Mouse (Mus musculus) hindbrain, embryonic 16.5 days (tissue): ENCODE data around the gene Cpt1a. TPM values are rescaled to one million over a fixed set of nuclear protein-coding genes. Genes with fewer than 3 reads are reported as not detected.

Experiments
- ATAC-seq: fragments of 200-750 bp; cut with Nextera tagmentation; 2 replicates; pipeline ENCODE4 v1.8.0; 2017; ENCODE audit warnings: moderate TSS enrichment, moderate library complexity
- H3K27ac ChIP-seq: fragments of 300-500 bp; sonication (generic); 2 replicates; pipeline ENCODE4 v1.5.1; 2014; ENCODE audit warnings: low read depth, mild to moderate bottlenecking, control low read depth, low read length, moderate library complexity
- H3K27me3 ChIP-seq: fragments of 300-500 bp; sonication (generic); replicated peaks from 2 replicates; pipeline ENCODE4 v1.6.1; 2014; ENCODE audit warnings: low read length; ENCODE audit not compliant: control insufficient read depth, insufficient read depth
- H3K36me3 ChIP-seq: fragments of 300-500 bp; sonication (generic); 2 replicates; pipeline ENCODE4 v1.6.1; 2014; ENCODE audit warnings: mild to moderate bottlenecking, low read length, moderate library complexity, mixed read lengths; ENCODE audit not compliant: control insufficient read depth, insufficient read depth
- H3K4me1 ChIP-seq: fragments of 300-500 bp; sonication (generic); 2 replicates; pipeline ENCODE4 v1.6.1; 2014; ENCODE audit warnings: low read depth, low read length; ENCODE audit not compliant: control insufficient read depth, insufficient read depth
- H3K4me2 ChIP-seq: fragments of 300-500 bp; sonication (generic); 2 replicates; pipeline ENCODE4 v1.6.1; 2014; ENCODE audit warnings: mild to moderate bottlenecking, low read length, control low read depth, moderate library complexity
- H3K4me3 ChIP-seq: fragments of 300-500 bp; sonication (generic); 2 replicates; pipeline ENCODE4 v1.5.1; 2014; ENCODE audit warnings: mild to moderate bottlenecking, low read length, control low read depth, moderate library complexity
- H3K9ac ChIP-seq: fragments of 300-500 bp; sonication (generic); 2 replicates; pipeline ENCODE4 v1.6.1; 2014; ENCODE audit warnings: low read depth, mild to moderate bottlenecking, control low read depth, low read length, moderate library complexity
- H3K9me3 ChIP-seq: fragments of 300-500 bp; sonication (generic); 2 replicates; pipeline ENCODE4 v1.6.1; 2014; ENCODE audit warnings: mild to moderate bottlenecking, low read length, moderate library complexity; ENCODE audit not compliant: control insufficient read depth
- WGBS: fragments of 180-500 bp; shearing (Covaris S2); extraction: QIAGEN DNeasy Blood & Tissue Kit; methylation state at CpG from one replicate; pipeline ENCODE4 v1.1.7; 2014; 5-methylcytosine and 5-hydroxymethylcytosine counted together
- polyA plus RNA-seq: library from polyadenylated mRNA; unstranded; fragments of >200 nt; fragmentation: Nextera tagmentation; extraction: Ambion mirVana; gene quantifications from 2 replicates; pipeline ENCODE4 v1.2.1, GENCODE M21; 2015

Cpt1a gene
- polyA plus RNA-seq, 1 experiment from 2014 or later: 17.6 TPM

DNA sequence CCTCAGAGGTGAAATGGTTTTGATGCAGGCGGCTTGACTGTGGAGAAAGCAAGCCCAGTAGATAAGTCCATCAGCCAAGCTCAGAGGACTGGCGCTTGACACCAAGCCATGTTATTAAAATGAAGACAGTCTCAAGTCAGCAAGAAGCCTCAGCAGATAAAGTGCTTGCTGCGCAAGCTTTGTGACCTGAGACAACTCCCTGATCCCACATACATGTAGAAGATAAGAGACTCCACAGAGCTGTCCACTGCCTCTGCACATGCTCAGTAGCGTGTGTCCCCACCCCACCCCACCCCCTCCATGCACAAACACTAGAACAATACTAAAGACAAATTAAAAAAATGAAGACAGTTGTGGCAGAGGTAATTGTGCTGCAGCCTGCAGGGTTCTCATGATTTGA is 12.4 kb downstream of the Cpt1a start:
- 61% methylated on average over 4 of the region's 4 CpGs for WGBS
- Histone ChIP-seq H3K4me3 (no peak overlapping the region), H3K9ac (no peak overlapping the region), H3K4me2 (no peak overlapping the region), H3K9me3 (no peaks in the 10 kb centered on the region), H3K27ac (no peak overlapping the region), H3K4me1 (peaks cover 9% of the 10 kb centered on the region), H3K36me3 (no peaks in the 10 kb centered on the region), H3K27me3 (no peaks in the 10 kb centered on the region)
- ATAC-seq: no peak

DNA sequence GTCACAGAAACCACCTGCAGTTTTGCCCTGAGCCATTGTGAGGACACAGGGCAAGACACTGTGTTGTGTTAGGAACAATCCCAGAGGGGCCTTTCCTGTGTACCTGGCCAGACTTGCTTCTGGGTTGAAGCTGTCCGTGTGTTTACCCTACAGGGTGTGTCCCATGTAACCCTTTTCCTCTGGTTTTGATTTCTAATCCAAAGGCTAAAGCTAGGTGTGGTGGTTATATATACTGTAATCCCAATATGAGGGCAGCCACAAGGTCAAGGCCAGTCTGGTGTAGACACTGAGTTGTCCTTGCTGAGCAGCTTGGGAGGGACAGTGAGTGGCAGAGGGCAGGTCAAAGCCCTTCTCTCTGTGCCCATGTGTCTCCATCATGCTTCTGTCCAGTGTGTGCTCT is 13.8 kb downstream of the Cpt1a start:
- Histone ChIP-seq H3K9ac (no peak overlapping the region), H3K27ac (no peak overlapping the region), H3K9me3 (no peaks in the 10 kb centered on the region), H3K4me1 (peaks cover 9% of the 10 kb centered on the region), H3K27me3 (no peaks in the 10 kb centered on the region), H3K36me3 (no peaks in the 10 kb centered on the region), H3K4me3 (no peak overlapping the region), H3K4me2 (no peak overlapping the region)
- no peak for ATAC-seq
- WGBS: 75% methylated on average over 1 of the region's 1 CpGs

DNA sequence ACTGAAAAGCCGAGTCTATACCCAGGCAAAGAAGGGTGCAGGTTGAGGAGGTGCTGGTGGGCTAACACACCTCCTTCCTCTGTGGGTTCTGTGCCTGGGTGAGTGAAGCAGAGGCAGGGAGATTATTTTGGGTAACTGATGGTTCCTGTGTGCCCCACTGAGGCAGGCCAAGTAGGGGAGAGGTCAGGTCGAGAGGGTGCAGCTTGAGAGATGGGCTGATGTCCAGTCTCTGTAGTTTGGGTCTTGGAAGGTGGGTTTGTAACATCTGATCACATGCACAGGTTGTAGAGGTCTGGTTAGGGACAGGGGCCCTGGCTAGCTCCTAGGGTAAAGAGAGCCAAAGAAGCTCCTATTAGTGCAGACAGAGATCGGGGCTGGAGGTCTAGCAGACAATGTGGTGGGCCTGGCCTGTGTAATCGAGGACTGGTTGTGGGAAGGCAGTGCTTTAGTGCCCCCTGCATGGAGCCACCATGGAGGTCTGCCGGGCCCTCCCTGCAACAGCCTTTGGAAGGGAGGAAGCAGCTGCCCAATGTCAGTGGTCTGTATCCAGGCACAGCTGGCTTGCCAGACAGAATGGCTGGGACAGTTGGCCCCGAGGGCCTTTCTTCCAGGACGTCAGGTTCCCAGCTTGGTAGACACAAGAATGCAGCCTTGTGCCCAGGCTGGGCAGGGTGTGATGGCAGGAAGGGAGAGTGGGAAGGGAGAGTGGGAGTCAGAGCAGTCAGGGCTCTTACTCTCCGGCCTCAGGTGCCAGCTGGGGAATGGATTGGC is 14.5 kb downstream of the Cpt1a start:
- Histone ChIP-seq H3K4me3 (no peak overlapping the region), H3K4me2 (no peak overlapping the region)

DNA sequence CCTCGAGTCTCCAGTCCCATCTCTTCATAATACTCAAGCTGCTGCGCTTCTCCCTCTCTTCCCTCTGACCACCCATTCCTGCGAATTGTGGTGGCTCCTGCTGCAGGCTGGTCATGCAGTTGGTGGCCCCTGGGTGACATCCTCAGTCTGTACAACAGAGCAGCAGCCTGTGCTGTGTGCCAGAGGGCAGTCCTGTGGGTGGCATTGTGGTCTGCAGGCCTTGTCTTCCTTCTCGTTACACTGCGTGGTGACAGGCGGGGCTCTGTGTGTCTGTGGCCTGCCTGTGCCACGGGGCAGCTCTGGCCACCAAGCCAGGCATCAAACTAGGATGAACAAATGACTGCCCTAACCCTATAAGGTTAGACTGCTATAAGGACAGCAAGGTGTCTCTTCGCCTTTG is 17.1 kb downstream of the Cpt1a start:
- Histone ChIP-seq H3K4me3 (no peak overlapping the region), H3K27me3 (no peaks in the 10 kb centered on the region), H3K27ac (no peak overlapping the region), H3K36me3 (no peaks in the 10 kb centered on the region), H3K4me2 (no peak overlapping the region), H3K9me3 (no peaks in the 10 kb centered on the region), H3K9ac (no peak overlapping the region), H3K4me1 (peaks cover 4% of the 10 kb centered on the region)
- ATAC-seq: no peak
- 91% methylated on average over 8 of the region's 8 CpGs for WGBS

More for the DNA sequence above, 14.5 kb downstream of the Cpt1a start:
- no peaks in the 10 kb centered on the region for H3K27me3 ChIP-seq
- no peak overlapping the region for H3K9ac ChIP-seq
- no peaks in the 10 kb centered on the region for H3K9me3 ChIP-seq
- ATAC-seq: no peak
- H3K36me3 ChIP-seq: no peaks in the 10 kb centered on the region
- H3K4me1 ChIP-seq: peaks cover 9% of the 10 kb centered on the region
- 65% methylated on average over 8 of the region's 8 CpGs for WGBS
- no peak overlapping the region for H3K27ac ChIP-seq

DNA sequence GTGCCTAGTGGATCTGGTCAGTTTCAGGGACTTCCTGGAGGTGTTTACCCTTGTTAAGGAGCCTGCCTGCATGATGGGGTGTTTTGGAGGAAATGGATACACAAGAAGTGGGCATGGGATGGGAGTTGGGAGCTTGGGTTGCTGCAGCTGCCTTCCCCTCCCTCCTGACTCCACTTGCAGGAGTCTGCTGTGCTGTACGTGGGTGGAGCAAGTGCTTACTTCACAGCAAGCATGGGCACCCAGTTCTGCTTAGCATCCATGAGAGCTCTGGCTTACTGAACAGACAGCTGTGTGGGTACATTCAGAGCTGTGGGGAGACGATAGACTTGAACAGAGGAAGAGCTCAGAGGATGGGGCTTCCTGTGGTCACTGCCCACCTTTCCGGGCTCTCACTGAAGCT is 18.9 kb downstream of the Cpt1a start:
- Histone ChIP-seq H3K27ac (no peak overlapping the region), H3K9me3 (no peaks in the 10 kb centered on the region), H3K9ac (no peak overlapping the region), H3K4me3 (no peak overlapping the region), H3K4me1 (no peaks in the 10 kb centered on the region), H3K27me3 (no peaks in the 10 kb centered on the region), H3K36me3 (no peaks in the 10 kb centered on the region), H3K4me2 (no peak overlapping the region)
- WGBS: 71% methylated on average over 3 of the region's 3 CpGs
- ATAC-seq: no peak

DNA sequence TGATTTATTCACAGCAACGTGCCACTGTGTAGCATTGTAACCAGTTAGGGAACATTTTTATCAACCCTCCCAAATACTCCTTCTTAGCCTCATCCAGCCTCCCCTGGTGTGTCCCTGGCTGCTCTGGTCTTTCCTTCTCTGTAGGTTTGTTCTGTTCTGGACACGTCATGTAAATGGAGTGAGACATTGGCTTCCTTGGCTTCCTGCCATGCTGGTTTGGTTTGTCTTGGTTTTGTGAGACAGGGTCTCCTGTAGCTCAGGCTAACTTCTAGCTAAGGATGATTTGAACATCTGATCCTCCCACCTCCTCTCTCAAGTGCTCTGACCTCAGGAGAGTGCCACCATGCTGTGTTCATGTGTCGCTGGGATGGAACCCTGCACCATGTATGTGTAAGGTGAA is 21.8 kb downstream of the Cpt1a start:
- Histone ChIP-seq H3K9ac (no peak overlapping the region), H3K27ac (no peak overlapping the region), H3K4me2 (no peak overlapping the region), H3K4me3 (no peak overlapping the region), H3K27me3 (no peaks in the 10 kb centered on the region), H3K4me1 (no peaks in the 10 kb centered on the region), H3K36me3 (no peaks in the 10 kb centered on the region), H3K9me3 (no peaks in the 10 kb centered on the region)
- WGBS: 62% methylated on average over 3 of the region's 3 CpGs
- no peak for ATAC-seq

DNA sequence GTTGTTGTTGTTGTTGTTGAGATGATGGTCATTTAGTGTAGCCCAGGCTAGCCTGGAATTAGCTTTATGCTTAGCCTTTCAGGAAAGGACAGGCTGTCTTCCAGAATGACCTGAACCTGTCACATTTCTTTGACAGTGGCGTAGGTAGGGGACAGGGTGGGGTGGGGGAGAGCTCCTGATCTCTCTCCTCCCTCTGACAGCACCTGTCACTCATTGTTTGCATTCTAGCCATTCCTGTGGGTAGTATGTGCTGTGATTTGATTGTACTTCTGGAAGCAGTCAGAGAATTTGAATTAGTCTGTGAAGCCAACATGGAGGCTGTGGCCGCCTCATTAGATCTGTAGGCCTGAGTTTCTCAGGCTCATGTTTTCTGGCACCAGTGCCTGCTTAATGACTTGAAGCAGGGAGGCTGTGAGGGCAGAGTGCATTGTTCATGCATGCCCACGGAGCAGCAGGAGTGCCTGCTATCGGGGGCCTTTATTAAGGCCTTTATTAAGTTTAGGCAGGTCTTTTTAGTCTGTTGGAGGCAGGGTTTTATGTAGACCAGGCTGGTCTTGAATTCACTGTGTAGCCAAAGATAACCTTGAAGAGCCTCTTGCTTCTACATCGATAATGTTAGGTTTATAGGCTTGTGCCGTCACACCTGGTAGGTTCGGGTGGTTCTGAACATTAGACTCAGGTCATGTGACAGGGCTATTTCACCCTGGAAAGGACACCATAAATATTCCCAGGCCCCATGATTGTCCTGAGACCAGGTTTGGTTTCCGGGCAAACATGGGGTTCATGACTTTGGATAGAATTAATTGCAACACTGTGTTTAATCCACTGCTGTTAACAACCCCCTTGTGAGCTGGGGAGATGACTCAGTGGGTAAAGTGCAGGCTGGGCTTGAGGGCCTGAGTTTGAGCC is 22.8 kb downstream of the Cpt1a start:
- H3K4me3 ChIP-seq: no peak overlapping the region
- no peaks in the 10 kb centered on the region for H3K4me1 ChIP-seq
- 74% methylated on average over 8 of the region's 8 CpGs for WGBS
- ATAC-seq: no peak
- H3K9me3 ChIP-seq: no peaks in the 10 kb centered on the region
- no peak overlapping the region for H3K9ac ChIP-seq
- H3K27ac ChIP-seq: no peak overlapping the region
- H3K4me2 ChIP-seq: no peak overlapping the region
- H3K27me3 ChIP-seq: no peaks in the 10 kb centered on the region
- no peaks in the 10 kb centered on the region for H3K36me3 ChIP-seq

DNA sequence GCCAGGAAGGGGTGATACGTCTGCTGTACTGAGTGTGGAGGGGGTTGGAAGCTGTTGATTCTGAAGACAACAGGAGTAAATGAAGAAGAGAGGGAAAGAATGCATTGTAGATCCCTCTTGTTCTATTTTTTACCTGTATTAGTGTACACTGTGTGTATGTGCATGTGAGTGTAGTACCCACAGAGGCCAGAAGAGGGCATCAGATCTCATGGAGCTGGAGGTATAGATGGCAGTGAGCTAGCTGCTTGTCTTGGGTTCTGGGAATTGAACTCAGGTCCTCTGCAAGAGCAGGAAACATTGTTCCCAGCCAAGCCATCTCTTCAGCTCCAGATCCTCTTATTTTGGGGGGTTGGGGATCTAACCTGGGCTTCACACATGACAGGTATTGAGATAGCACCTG is 25.6 kb downstream of the Cpt1a start:
- no peaks in the 10 kb centered on the region for H3K27me3 ChIP-seq
- WGBS: 97% methylated on average over 1 of the region's 1 CpGs
- H3K36me3 ChIP-seq: no peaks in the 10 kb centered on the region
- ATAC-seq: no peak
- no peak overlapping the region for H3K9ac ChIP-seq
- H3K9me3 ChIP-seq: no peaks in the 10 kb centered on the region
- H3K4me1 ChIP-seq: no peaks in the 10 kb centered on the region
- no peak overlapping the region for H3K27ac ChIP-seq
- no peak overlapping the region for H3K4me2 ChIP-seq
- no peak overlapping the region for H3K4me3 ChIP-seq

DNA sequence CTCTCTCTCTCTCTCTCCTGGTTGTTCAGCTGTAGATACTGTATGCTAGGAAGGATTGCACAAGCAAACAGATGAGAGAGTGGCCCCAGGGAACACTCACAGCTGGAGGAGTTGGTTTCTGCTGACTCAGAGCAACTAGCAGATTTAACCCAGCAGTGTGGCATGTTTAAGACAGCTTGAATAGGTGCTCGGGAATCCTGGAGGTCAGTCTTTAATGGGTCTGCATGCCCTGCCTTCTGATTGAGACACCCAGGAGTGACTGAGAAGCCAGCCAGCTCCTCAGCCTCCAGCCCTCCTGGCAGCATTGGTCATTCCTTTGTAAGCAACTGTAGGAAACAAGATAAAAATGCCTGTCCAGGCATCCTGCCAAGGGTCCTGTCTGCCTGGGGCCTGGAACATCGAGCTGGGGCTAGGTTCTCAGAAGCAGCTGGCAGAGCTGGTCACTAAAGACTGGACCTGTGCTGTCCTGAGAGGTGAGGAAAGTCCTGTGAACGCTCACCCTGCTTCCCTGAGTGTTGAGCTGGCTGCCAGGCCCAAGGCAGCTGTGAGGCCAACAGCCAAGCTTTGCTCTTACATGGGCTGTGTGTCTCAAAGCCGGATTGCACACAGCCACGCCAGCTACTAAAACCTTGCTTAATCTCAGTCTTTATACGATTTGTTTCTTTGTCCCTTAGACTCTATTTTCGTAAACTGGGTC is 31.4 kb downstream of the Cpt1a start:
- H3K27ac ChIP-seq: peak overlapping the region; percentile 69
- peak; percentile 56; the same call in 1 of the 2 replicates for ATAC-seq
- no peaks in the 10 kb centered on the region for H3K9me3 ChIP-seq
- 54% methylated on average over 7 of the region's 7 CpGs for WGBS
- 0 out of 2 replicates have a peak overlapping the region, but pooled peaks have one; percentile 6 for H3K9ac ChIP-seq
- 0 out of 2 replicates have a peak, but pooled peaks cover 4% of the 10 kb centered on the region for H3K4me1 ChIP-seq
- no peaks in the 10 kb centered on the region for H3K36me3 ChIP-seq
- H3K4me3 ChIP-seq: no peak overlapping the region
- no peaks in the 10 kb centered on the region for H3K27me3 ChIP-seq
- H3K4me2 ChIP-seq: no peak overlapping the region
